12 mouse cellular contexts compared by ENCODE assay signal in genomic region chr9:121761787-121762186, GRCm38 (mm10). TPM values are rescaled to one million over a fixed set of nuclear protein-coding genes. Genes with fewer than 3 reads are reported as not detected.
A peak's percentile ranks its signal among the peaks of the same experiment; 100 is the strongest.
DNase-seq lines count a peak whose midpoint lies in the region; ATAC-seq and TF ChIP-seq lines count a peak whose summit lies in the region.
"Had no signal": no experiment of that assay in that cellular context is flagged by ENCODE, and none has a peak within 500 bp of the region (broad histone marks: within the 10 kb centered on the region; RNA-seq: fewer than 3 reads in every experiment).

No protein-coding gene starts in this region.

- H3K4me3 ChIP-seq in intestine, embryonic 15.5 days (replicated peaks) = no peak overlapping the region
- H3K4me3 ChIP-seq in intestine, postnatal 0 days (ENCODE audit: low read depth, low read length) = no peak overlapping the region
- peak overlapping the region; percentile 82; the same call in 1 of the 2 replicates for H3K4me3 ChIP-seq in embryonic facial prominence, embryonic 10.5 days
- no peak overlapping the region for H3K4me3 ChIP-seq in hindbrain, embryonic 15.5 days
- H3K4me3 ChIP-seq: liver, embryonic 13.5 days had no signal

- H3K4me2 ChIP-seq in intestine, embryonic 15.5 days (replicated peaks) = peak overlapping the region; percentile 96; the same call in 1 of the 2 replicates
- H3K4me2 ChIP-seq in intestine, postnatal 0 days (replicated peaks; ENCODE audit: low read depth) = no peak overlapping the region
- H3K4me2 ChIP-seq in hindbrain, embryonic 15.5 days = peak overlapping the region; percentile 77; the same call in 1 of the 2 replicates
- H3K4me2 ChIP-seq: liver, embryonic 13.5 days had no signal

- no peak for ATAC-seq in intestine, embryonic 15.5 days
- no peak for ATAC-seq in intestine, postnatal 0 days
- ATAC-seq in hindbrain, embryonic 15.5 days (ENCODE audit: low FRiP score, low read depth) = no peak
- ATAC-seq: activated CD4-positive, CD25-positive, alpha-beta regulatory T cell, adult 4 months had no signal

- H3K36me3 ChIP-seq in intestine, embryonic 15.5 days = peaks cover 16% of the 10 kb centered on the region
- H3K36me3 ChIP-seq in intestine, postnatal 0 days (ENCODE audit: control insufficient read depth, insufficient read depth) = peaks cover 19% of the 10 kb centered on the region; the same call in 1 of the 2 replicates
- H3K36me3 ChIP-seq in embryonic facial prominence, embryonic 10.5 days (replicated peaks) = peaks cover 56% of the 10 kb centered on the region
- peaks cover 31% of the 10 kb centered on the region for H3K36me3 ChIP-seq in hindbrain, embryonic 15.5 days

- H3K27me3 ChIP-seq in intestine, embryonic 15.5 days (replicated peaks) = no peaks in the 10 kb centered on the region
- no peaks in the 10 kb centered on the region for H3K27me3 ChIP-seq in intestine, postnatal 0 days (replicated peaks; ENCODE audit: control insufficient read depth, insufficient read depth, low read length)
- H3K27me3 ChIP-seq in embryonic facial prominence, embryonic 10.5 days (replicated peaks; ENCODE audit: low read depth, poor library complexity, severe bottlenecking) = no peaks in the 10 kb centered on the region
- no peaks in the 10 kb centered on the region for H3K27me3 ChIP-seq in hindbrain, embryonic 15.5 days

- no peak for TF ChIP-seq CTCF in intestine, postnatal 0 days (IDR thresholded peaks at IDR 0.05; ENCODE audit: low read depth)

- H3K27ac ChIP-seq in intestine, embryonic 15.5 days = no peak overlapping the region
- no peak overlapping the region for H3K27ac ChIP-seq in intestine, postnatal 0 days (ENCODE audit: low read depth, low read length)
- H3K27ac ChIP-seq in embryonic facial prominence, embryonic 10.5 days (replicated peaks) = peak overlapping the region; percentile 97
- H3K27ac ChIP-seq in hindbrain, embryonic 15.5 days (replicated peaks) = no peak overlapping the region
- H3K27ac ChIP-seq: liver, embryonic 13.5 days; macrophage had no signal

- H3K9me3 ChIP-seq in intestine, embryonic 15.5 days = no peaks in the 10 kb centered on the region
- H3K9me3 ChIP-seq in intestine, postnatal 0 days (ENCODE audit: control insufficient read depth) = no peaks in the 10 kb centered on the region
- H3K9me3 ChIP-seq in embryonic facial prominence, embryonic 10.5 days = no peaks in the 10 kb centered on the region
- no peaks in the 10 kb centered on the region for H3K9me3 ChIP-seq in hindbrain, embryonic 15.5 days
- H3K9me3 ChIP-seq: liver, embryonic 13.5 days had no signal

- H3K4me1 ChIP-seq in intestine, embryonic 15.5 days (replicated peaks) = peaks cover 32% of the 10 kb centered on the region
- H3K4me1 ChIP-seq in intestine, postnatal 0 days (replicated peaks; ENCODE audit: control insufficient read depth, insufficient read depth, low read length) = 0 out of 2 replicates have a peak, but pooled peaks cover 4% of the 10 kb centered on the region
- peaks cover 57% of the 10 kb centered on the region for H3K4me1 ChIP-seq in embryonic facial prominence, embryonic 10.5 days
- H3K4me1 ChIP-seq in hindbrain, embryonic 15.5 days (replicated peaks) = peaks cover 50% of the 10 kb centered on the region

- H3K9ac ChIP-seq in intestine, embryonic 15.5 days = no peak overlapping the region
- H3K9ac ChIP-seq in intestine, postnatal 0 days (ENCODE audit: low read depth, low read length) = no peak overlapping the region
- H3K9ac ChIP-seq in hindbrain, embryonic 15.5 days = no peak overlapping the region
- H3K9ac ChIP-seq: liver, embryonic 13.5 days had no signal

- DNase-seq in cerebellum, adult 9-11 months = peak; percentile 36
- no peak for DNase-seq in cerebellum, postnatal 14 days
- no peak for DNase-seq in embryonic facial prominence, embryonic 10.5 days (ENCODE audit: low spot score)
- DNase-seq in kidney, adult 18-20 months = no peak
- DNase-seq in c-Kit-positive CD71-positive TER-119-positive erythroid progenitor cells, embryonic 14.5 days (ENCODE audit: low spot score) = no peak
- DNase-seq: liver, embryonic 13.5 days had no signal

- 70% methylated on average over 8 of the region's 8 CpGs for WGBS in intestine, embryonic 15.5 days
- WGBS in intestine, postnatal 0 days = 76% methylated on average over 8 of the region's 8 CpGs
- 66% methylated on average over 8 of the region's 8 CpGs for WGBS in embryonic facial prominence, embryonic 10.5 days
- 66% methylated on average over 8 of the region's 8 CpGs for WGBS in hindbrain, embryonic 15.5 days

RNA-seq across cellular contexts. Expression of gene Zfp651, which starts 2.7 kb away (rescaled TPM):
- 13.0 and 14.0 TPM in 2 replicates for polyA plus RNA-seq in intestine, embryonic 15.5 days (2015; fragmentation: Nextera tagmentation; extraction: Ambion mirVana)
- polyA plus RNA-seq in intestine, postnatal 0 days (2015; fragmentation: Nextera tagmentation; extraction: Ambion mirVana) = 6.2 and 6.8 TPM in 2 replicates
- polyA plus RNA-seq in embryonic facial prominence, embryonic 10.5 days (2016; fragmentation: Nextera tagmentation; extraction: Ambion mirVana) = 5.3 and 6.4 TPM in 2 replicates
- 32.9 and 33.2 TPM in 2 replicates for polyA plus RNA-seq in hindbrain, embryonic 15.5 days (2015; fragmentation: Nextera tagmentation; extraction: Ambion mirVana)
- polyA plus RNA-seq: activated CD4-positive, CD25-positive, alpha-beta regulatory T cell, adult 4 months had no signal

RNA-seq across cellular contexts. Expression of gene Klhl40, which starts 15.6 kb away (rescaled TPM):
- polyA plus RNA-seq in intestine, embryonic 15.5 days (2015; fragmentation: Nextera tagmentation; extraction: Ambion mirVana) = 0.29 and 0.39 TPM in 2 replicates
- polyA plus RNA-seq in intestine, postnatal 0 days (2015; fragmentation: Nextera tagmentation; extraction: Ambion mirVana) = 0.33 and 0.43 TPM in 2 replicates
- polyA plus RNA-seq in embryonic facial prominence, embryonic 10.5 days (2016; fragmentation: Nextera tagmentation; extraction: Ambion mirVana) = 0.17 and 0.26 TPM in 2 replicates
- polyA plus RNA-seq in hindbrain, embryonic 15.5 days (2015; fragmentation: Nextera tagmentation; extraction: Ambion mirVana) = 1.4 and 1.8 TPM in 2 replicates
- polyA plus RNA-seq: activated CD4-positive, CD25-positive, alpha-beta regulatory T cell, adult 4 months; macrophage had no signal

RNA-seq across cellular contexts. Expression of gene Hhatl, which starts 30.5 kb away (rescaled TPM):
- 1.1 and 1.5 TPM in 2 replicates for polyA plus RNA-seq in intestine, embryonic 15.5 days (2015; fragmentation: Nextera tagmentation; extraction: Ambion mirVana)
- polyA plus RNA-seq in intestine, postnatal 0 days (2015; fragmentation: Nextera tagmentation; extraction: Ambion mirVana) = 1.3 and 1.6 TPM in 2 replicates
- polyA plus RNA-seq in embryonic facial prominence, embryonic 10.5 days (2016; fragmentation: Nextera tagmentation; extraction: Ambion mirVana) = not detected in 2 replicates
- polyA plus RNA-seq in hindbrain, embryonic 15.5 days (2015; fragmentation: Nextera tagmentation; extraction: Ambion mirVana) = 0.14 and 0.19 TPM in 2 replicates
- polyA plus RNA-seq: activated CD4-positive, CD25-positive, alpha-beta regulatory T cell, adult 4 months; kidney, embryonic 14.5 days; macrophage had no signal

RNA-seq across cellular contexts. Expression of gene Nktr, which starts 42.8 kb away (rescaled TPM):
- 57.9 and 62.6 TPM in 2 replicates for polyA plus RNA-seq in intestine, embryonic 15.5 days (2015; fragmentation: Nextera tagmentation; extraction: Ambion mirVana)
- 32.5 and 35.6 TPM in 2 replicates for polyA plus RNA-seq in intestine, postnatal 0 days (2015; fragmentation: Nextera tagmentation; extraction: Ambion mirVana)
- 61.2 and 62.9 TPM in 2 replicates for polyA plus RNA-seq in embryonic facial prominence, embryonic 10.5 days (2016; fragmentation: Nextera tagmentation; extraction: Ambion mirVana)
- 45.0 and 53.8 TPM in 2 replicates for polyA plus RNA-seq in hindbrain, embryonic 15.5 days (2015; fragmentation: Nextera tagmentation; extraction: Ambion mirVana)

RNA-seq across cellular contexts. Expression of gene Ss18l2, which starts 51.7 kb away (rescaled TPM):
- polyA plus RNA-seq in intestine, embryonic 15.5 days (2015; fragmentation: Nextera tagmentation; extraction: Ambion mirVana) = 141 and 147 TPM in 2 replicates
- 144 and 145 TPM in 2 replicates for polyA plus RNA-seq in intestine, postnatal 0 days (2015; fragmentation: Nextera tagmentation; extraction: Ambion mirVana)
- 91.0 and 92.4 TPM in 2 replicates for polyA plus RNA-seq in embryonic facial prominence, embryonic 10.5 days (2016; fragmentation: Nextera tagmentation; extraction: Ambion mirVana)
- 168 and 174 TPM in 2 replicates for polyA plus RNA-seq in hindbrain, embryonic 15.5 days (2015; fragmentation: Nextera tagmentation; extraction: Ambion mirVana)
